Mouse (Mus musculus): ENCODE data around the gene Dda1.

DNA sequence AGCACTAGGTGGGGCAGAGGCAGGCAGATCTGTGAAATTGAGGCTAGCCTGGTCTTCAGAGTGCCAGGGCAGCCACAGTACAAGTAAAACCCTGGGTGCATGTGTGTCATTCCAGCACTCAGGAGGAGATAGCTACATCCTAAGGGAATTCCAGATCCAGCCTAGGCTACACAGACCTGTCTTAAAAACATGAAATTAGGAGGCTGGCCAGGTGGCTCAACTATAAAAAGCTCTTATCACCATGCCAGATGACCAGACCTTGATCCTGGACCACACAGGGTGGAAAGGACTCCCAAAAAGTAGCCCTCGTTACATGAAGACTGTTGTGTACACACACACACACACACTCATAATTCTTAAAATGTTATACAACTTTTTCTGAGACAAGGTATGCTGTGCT, 998 bp upstream of the Dda1 start:
- TF ChIP-seq TAL1 (IDR thresholded peaks at IDR 0.05; ENCODE audit: low read length): no peak
- TF ChIP-seq GATA1 (IDR thresholded peaks at IDR 0.05; ENCODE audit: low read length): no peak

Data from erythroblast, embryonic 14.5 days (primary cell).